Comparison of ENCODE assay signal across 10 mouse cellular contexts in genomic region chr12:108221206-108221605, GRCm38 (mm10). TPM values are rescaled to one million over a fixed set of nuclear protein-coding genes. Genes with fewer than 3 reads are reported as not detected.
DNase-seq lines count a peak whose midpoint lies in the region; ATAC-seq and TF ChIP-seq lines count a peak whose summit lies in the region.
"Had no signal": no experiment of that assay in that cellular context is flagged by ENCODE, and none has a peak within 500 bp of the region (broad histone marks: within the 10 kb centered on the region; RNA-seq: fewer than 3 reads in every experiment).

No protein-coding gene starts in this region.

- H3K9me3 ChIP-seq in kidney, embryonic 15.5 days (replicated peaks), result no peaks in the 10 kb centered on the region

- no peaks in the 10 kb centered on the region for H3K36me3 ChIP-seq in kidney, embryonic 15.5 days
- H3K36me3 ChIP-seq: G1E had no signal

- no peak overlapping the region for H3K9ac ChIP-seq in kidney, embryonic 15.5 days

- H3K27me3 ChIP-seq in kidney, embryonic 15.5 days, result no peaks in the 10 kb centered on the region

- H3K4me2 ChIP-seq in kidney, embryonic 15.5 days, result no peak overlapping the region

- H3K4me3 ChIP-seq in kidney, embryonic 15.5 days (replicated peaks), result no peak overlapping the region
- H3K4me3 ChIP-seq in gastrocnemius, adult 2 months, result no peak overlapping the region
- H3K4me3 ChIP-seq: myocyte had no signal

- DNase-seq in kidney, postnatal 14 days, result no peak
- DNase-seq in NIH3T3 (ENCODE audit: low read depth), result peak; percentile 32
- no peak for DNase-seq in natural killer cell, adult 2 months (ENCODE audit: low spot score in 2 of 2)
- no peak for DNase-seq in adrenal gland, adult 2 months
- DNase-seq in gastrocnemius, adult 2 months, result no peak

- WGBS in kidney, embryonic 15.5 days, result 59% methylated on average over 10 of the region's 10 CpGs

- ATAC-seq in kidney, embryonic 15.5 days (replicated peaks; ENCODE audit: low FRiP score), result peak; percentile 16; the same call in 1 of the 2 replicates
- ATAC-seq in erythroblast, adult 5-6 weeks (replicated peaks; ENCODE audit: low FRiP score, poor library complexity, severe bottlenecking), result peak; percentile 48; the same call in 1 of the 2 replicates
- peak; percentile 40; the same call in 1 of the 2 replicates for ATAC-seq in megakaryocyte-erythroid progenitor cell, adult 5-6 weeks (replicated peaks; ENCODE audit: low FRiP score, low TSS enrichment, poor library complexity, severe bottlenecking)

- peaks cover 77% of the 10 kb centered on the region for H3K4me1 ChIP-seq in kidney, embryonic 15.5 days

- no peak overlapping the region for H3K27ac ChIP-seq in kidney, embryonic 15.5 days
- H3K27ac ChIP-seq in gastrocnemius, adult 2 months, result no peak overlapping the region

- no peak for TF ChIP-seq CTCF in gastrocnemius, adult 2 months (IDR thresholded peaks at IDR 0.05)

- intact Hi-C loops in gastrocnemius, adult 2 months (cut with DNase I), result no loop called here

RNA-seq across cellular contexts. Expression of gene Ccnk, which starts 41.8 kb away (rescaled TPM):
- polyA plus RNA-seq in kidney, embryonic 15.5 days (2015; fragmentation: Nextera tagmentation; extraction: Ambion mirVana), result 3.2 and 3.7 TPM in 2 replicates
- 41.6 and 43.4 TPM in 2 replicates for total RNA-seq in erythroblast, adult 5-6 weeks (2015; ENCODE audit: low replicate concordance)
- total RNA-seq in erythroblast, adult 5-6 weeks (2017; ENCODE audit: low replicate concordance), result 12.8 and 18.7 TPM in 2 replicates
- 75.0 and 84.0 TPM in 2 replicates for total RNA-seq in megakaryocyte-erythroid progenitor cell, adult 5-6 weeks (2014; fragmentation: Nextera tagmentation)
- total RNA-seq in megakaryocyte-erythroid progenitor cell, adult 5-6 weeks (2017), result 7.8 and 24.5 TPM in 2 replicates
- 10 to 100 TPM; 23.7 to 37.6 TPM for total RNA-seq in adrenal gland, adult 2 months (2021)
- polyA plus RNA-seq in adrenal gland, adult 2 months (2012; rRNA removed), result 8.1 and 8.7 TPM in 2 replicates
- 100 to 1,000 TPM in 1 of 2 experiments, 10 to 100 TPM in 1; 92.4 to 148 TPM for total RNA-seq in gastrocnemius, adult 2 months (2021)

RNA-seq across cellular contexts. Expression of gene Setd3, which starts 42.1 kb away (rescaled TPM):
- 87.1 and 87.2 TPM in 2 replicates for polyA plus RNA-seq in kidney, embryonic 15.5 days (2015; fragmentation: Nextera tagmentation; extraction: Ambion mirVana)
- 19.4 and 22.2 TPM in 2 replicates for total RNA-seq in erythroblast, adult 5-6 weeks (2015; ENCODE audit: low replicate concordance)
- total RNA-seq in erythroblast, adult 5-6 weeks (2017; ENCODE audit: low replicate concordance), result 51.3 and 63.4 TPM in 2 replicates
- 58.0 and 66.0 TPM in 2 replicates for total RNA-seq in megakaryocyte-erythroid progenitor cell, adult 5-6 weeks (2014; fragmentation: Nextera tagmentation)
- 83.4 and 118 TPM in 2 replicates for total RNA-seq in megakaryocyte-erythroid progenitor cell, adult 5-6 weeks (2017)
- total RNA-seq in adrenal gland, adult 2 months (2021), result 100 to 1,000 TPM; 109 to 117 TPM
- polyA plus RNA-seq in adrenal gland, adult 2 months (2012; rRNA removed), result 9.2 and 11.0 TPM in 2 replicates
- 100 to 1,000 TPM; 100 to 106 TPM for total RNA-seq in gastrocnemius, adult 2 months (2021)

RNA-seq across cellular contexts. Expression of gene Ccdc85c, which starts 54.0 kb away (rescaled TPM):
- polyA plus RNA-seq in kidney, embryonic 15.5 days (2015; fragmentation: Nextera tagmentation; extraction: Ambion mirVana), result 7.7 and 8.1 TPM in 2 replicates
- 0.38 TPM in 1 of 2 replicates, not detected in the other for total RNA-seq in erythroblast, adult 5-6 weeks (2015; ENCODE audit: low replicate concordance)
- total RNA-seq in erythroblast, adult 5-6 weeks (2017; ENCODE audit: low replicate concordance), result 0.28 TPM in 1 of 2 replicates, not detected in the other
- total RNA-seq in megakaryocyte-erythroid progenitor cell, adult 5-6 weeks (2014; fragmentation: Nextera tagmentation), result 1.3 TPM in 1 of 2 replicates, not detected in the other
- total RNA-seq in megakaryocyte-erythroid progenitor cell, adult 5-6 weeks (2017), result 0.42 and 1.3 TPM in 2 replicates
- total RNA-seq in adrenal gland, adult 2 months (2021), result 10 to 100 TPM; 19.0 to 26.9 TPM
- polyA plus RNA-seq in adrenal gland, adult 2 months (2012; rRNA removed), result 35.3 and 38.0 TPM in 2 replicates
- 10 to 100 TPM; 30.1 to 33.4 TPM for total RNA-seq in gastrocnemius, adult 2 months (2021)
- polyA plus RNA-seq: G1E had no signal

Comparison
In these comparisons a context has a peak if more than half of its experiments do, and no peak if none do; other contexts are left out.
1. RNA of gene Ccdc85c, which starts 54.0 kb away (total RNA-seq): 30.1 to 33.4 TPM in gastrocnemius, adult 2 months and 19.0 to 26.9 TPM in adrenal gland, adult 2 months; 0.42 to 1.3 TPM in megakaryocyte-erythroid progenitor cell, adult 5-6 weeks and 0.28 to 0.38 TPM in erythroblast, adult 5-6 weeks; every median in the first group is over 4 times any median in the second.
2. Peak in every context shown above with its lines, with median percentiles within 50 percentile points of each other: ATAC-seq.